Mouse (Mus musculus) spleen, adult 2 months (tissue): ENCODE measurements around the gene Hes3.

ENCODE experiments used
- CTCF ChIP-seq: fragments of 200-500 bp; IDR thresholded peaks from 2 replicates; pipeline ENCODE4 v1.5.1; 2011; ENCODE audit warnings: mild to moderate bottlenecking, inconsistent platforms; ENCODE audit not compliant: insufficient read depth, insufficient read length, insufficient replicate concordance; ENCODE audit errors: extremely low read depth
- POLR2A ChIP-seq: fragments of 200-500 bp; IDR thresholded peaks from 2 replicates; pipeline ENCODE4 v1.6.1; 2011; ENCODE audit warnings: low read depth, low read length, inconsistent platforms

DNA sequence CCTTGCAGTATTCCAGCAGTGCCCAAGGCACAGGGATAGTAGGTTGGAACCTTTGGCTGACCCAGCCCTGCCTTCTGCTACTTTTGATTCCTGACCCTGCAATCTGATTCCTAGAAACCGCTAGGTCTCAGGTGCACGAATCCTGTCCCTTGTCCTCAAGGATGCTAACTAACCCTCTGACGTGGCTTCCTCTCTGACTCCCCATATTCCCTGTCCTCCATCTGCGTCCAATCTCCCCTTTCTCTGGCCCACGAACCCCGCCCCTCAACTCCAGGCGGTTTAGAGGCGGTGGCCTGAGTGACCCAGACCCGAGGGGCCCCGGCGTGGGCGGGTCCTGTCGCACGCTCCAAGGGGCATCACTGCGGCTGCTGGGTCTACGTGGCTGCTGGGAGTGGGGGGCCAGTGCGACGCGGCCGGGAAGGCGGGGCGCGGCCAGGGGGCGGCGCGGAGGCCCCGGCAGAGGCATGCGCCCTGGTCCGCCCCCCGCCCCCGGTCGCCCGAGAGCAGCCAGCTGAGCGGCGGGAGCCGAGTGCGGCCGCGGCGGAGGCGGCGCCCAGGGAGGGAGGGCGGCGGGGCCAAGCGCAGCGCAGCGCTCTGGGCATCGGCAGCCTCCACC, 17.7 kb downstream of the Hes3 start, which contains the start of gene Gpr153:
- TF ChIP-seq CTCF (no peak), POLR2A (no peak)
